Comparison of ENCODE assay signal across 10 mouse cellular contexts in genomic region chr3:149111529-149112439, GRCm38 (mm10).
A peak's percentile ranks its signal among the peaks of the same experiment; 100 is the strongest.
DNase-seq lines count a peak whose midpoint lies in the region; ATAC-seq and TF ChIP-seq lines count a peak whose summit lies in the region.
"Had no signal": no experiment of that assay in that cellular context is flagged by ENCODE, and none has a peak within 500 bp of the region (broad histone marks: within the 10 kb centered on the region; RNA-seq: fewer than 3 reads in every experiment).

No protein-coding gene starts in this region.

- 0 out of 2 replicates have a peak, but pooled peaks have one; percentile 13 for ATAC-seq in liver, postnatal 0 days
- ATAC-seq in stomach, embryonic 15.5 days (ENCODE audit: insufficient read depth, low FRiP score, low read depth): peak; percentile 87
- ATAC-seq in monocyte, adult 5-6 weeks (replicated peaks; ENCODE audit: insufficient number of reproducible peaks, low FRiP score, low TSS enrichment, poor library complexity, severe bottlenecking): no peak

- peak; percentile 10 for DNase-seq in kidney, adult 11 months
- DNase-seq in kidney, postnatal 14 days: no peak
- peak; percentile 51 for DNase-seq in adrenal gland, postnatal 14 days
- no peak for DNase-seq in liver, postnatal 0 days
- DNase-seq in thymus, postnatal 36 days: no peak
- no peak for DNase-seq in frontal cortex, postnatal 25 days (ENCODE audit: low spot score in 2 of 2)
- DNase-seq: gastrocnemius, postnatal 36 days had no signal

- H3K27ac ChIP-seq in liver, postnatal 0 days (ENCODE audit: low read depth): no peak overlapping the region
- H3K27ac ChIP-seq in stomach, embryonic 15.5 days: peak overlapping the region; percentile 63
- H3K27ac ChIP-seq: midbrain, embryonic 10.5 days had no signal

- H3K4me2 ChIP-seq in liver, postnatal 0 days (ENCODE audit: low read depth, low read length): no peak overlapping the region
- H3K4me2 ChIP-seq in stomach, embryonic 15.5 days: 0 out of 2 replicates have a peak overlapping the region, but pooled peaks have one; percentile 13

- H3K9me3 ChIP-seq in liver, postnatal 0 days (ENCODE audit: low read length): no peaks in the 10 kb centered on the region
- no peaks in the 10 kb centered on the region for H3K9me3 ChIP-seq in stomach, embryonic 15.5 days
- H3K9me3 ChIP-seq: midbrain, embryonic 10.5 days had no signal

- H3K27me3 ChIP-seq in liver, postnatal 0 days (ENCODE audit: insufficient read depth, low read length): no peaks in the 10 kb centered on the region
- no peaks in the 10 kb centered on the region for H3K27me3 ChIP-seq in stomach, embryonic 15.5 days (replicated peaks)

- no peaks in the 10 kb centered on the region for H3K36me3 ChIP-seq in liver, postnatal 0 days (replicated peaks; ENCODE audit: insufficient read depth, low read length)
- no peaks in the 10 kb centered on the region for H3K36me3 ChIP-seq in stomach, embryonic 15.5 days
- H3K36me3 ChIP-seq: midbrain, embryonic 10.5 days had no signal

- H3K9ac ChIP-seq in liver, postnatal 0 days (replicated peaks): no peak overlapping the region
- no peak overlapping the region for H3K9ac ChIP-seq in stomach, embryonic 15.5 days

- TF ChIP-seq EP300 in liver, postnatal 0 days (IDR thresholded peaks at IDR 0.05; ENCODE audit: low read depth): peak; percentile 31; the same call in 1 of the 2 replicates

- TF ChIP-seq CTCF in liver, postnatal 0 days (IDR thresholded peaks at IDR 0.05; ENCODE audit: low read depth): no peak

- WGBS in liver, postnatal 0 days (ENCODE audit: insufficient replicate concordance): 40% methylated on average over 19 of the region's 19 CpGs
- 57% methylated on average over 19 of the region's 19 CpGs for WGBS in stomach, embryonic 15.5 days

- peaks cover 4% of the 10 kb centered on the region for H3K4me1 ChIP-seq in liver, postnatal 0 days (ENCODE audit: insufficient read depth)
- H3K4me1 ChIP-seq in stomach, embryonic 15.5 days: peaks cover 5% of the 10 kb centered on the region; the same call in 1 of the 2 replicates

- H3K4me3 ChIP-seq in liver, postnatal 0 days (ENCODE audit: low read depth, low read length): no peak overlapping the region
- H3K4me3 ChIP-seq in stomach, embryonic 15.5 days (replicated peaks): no peak overlapping the region
- H3K4me3 ChIP-seq: midbrain, embryonic 10.5 days had no signal

Comparison
In these comparisons a context has a peak if more than half of its experiments do, and no peak if none do; other contexts are left out.
1. DNase-seq: peak in kidney, adult 11 months (single experiment) and adrenal gland, postnatal 14 days (single experiment); none in kidney, postnatal 14 days (single experiment), liver, postnatal 0 days (single experiment), thymus, postnatal 36 days (0 of 2) and frontal cortex, postnatal 25 days (0 of 2).